Mouse (Mus musculus) E14TG2a.4 (cell line): ENCODE results near the gene Apod.

ENCODE experiments used
- CTCF ChIP-seq: conservative IDR thresholded peaks from 2 replicates; pipeline ENCODE4 v1.5.1; 2014; ENCODE audit warnings: low read length
- NANOG ChIP-seq: IDR thresholded peaks from 2 replicates; pipeline ENCODE4 v1.6.1; 2014; ENCODE audit warnings: borderline replicate concordance, low read length, mixed read lengths
- POU5F1 ChIP-seq: IDR thresholded peaks from 2 replicates; pipeline ENCODE4 v1.6.1; 2014; ENCODE audit warnings: low read length, borderline replicate concordance

- TF ChIP-seq CTCF (no peak), NANOG (no peak), POU5F1 (no peak)
Measured at GRCm38 (mm10) chr16:31278581-31278980, 36.0 kb downstream of the Apod start.
